Mouse (Mus musculus) ES-E14 (cell line): ENCODE data around the gene Krtap12-1.

ENCODE experiments used
- HCFC1 ChIP-seq: IDR thresholded peaks from 2 replicates; pipeline ENCODE4 v1.6.1; 2012; ENCODE audit warnings: low read length, inconsistent platforms, borderline replicate concordance; ENCODE audit not compliant: insufficient read depth
- MAFK ChIP-seq: IDR thresholded peaks from 2 replicates; pipeline ENCODE4 v1.6.1; 2014; ENCODE audit warnings: mild to moderate bottlenecking, low read depth, low read length, inconsistent platforms; ENCODE audit not compliant: insufficient read depth
- ZC3H11A ChIP-seq: IDR thresholded peaks from 2 replicates; pipeline ENCODE4 v1.6.1; 2012; ENCODE audit warnings: low read depth, mild to moderate bottlenecking, inconsistent platforms, low read length, borderline replicate concordance
- ZNF384 ChIP-seq: IDR thresholded peaks from 2 replicates; pipeline ENCODE4 v1.6.1; 2012; ENCODE audit warnings: low read depth, low read length, inconsistent platforms

DNA sequence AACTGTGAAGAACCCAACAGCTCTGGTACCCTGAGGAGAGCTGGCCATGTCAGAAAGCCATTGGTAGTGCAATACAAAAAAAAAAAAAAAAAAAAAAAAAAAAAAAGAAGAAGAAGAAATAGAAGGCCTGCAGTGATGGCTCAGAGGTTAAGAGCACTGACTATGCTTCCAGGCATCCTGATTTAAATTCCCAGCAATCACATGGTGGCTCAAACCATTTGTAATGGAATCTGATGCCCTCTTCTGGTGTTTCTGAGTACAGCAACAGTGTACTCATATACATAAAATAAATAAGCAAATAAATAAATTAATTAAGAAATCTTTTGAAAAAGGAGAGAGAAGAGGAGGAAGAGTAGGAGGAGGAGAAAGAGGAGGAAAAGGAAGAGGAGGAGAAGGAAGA lies 33.0 kb downstream of the Krtap12-1 start:
- TF ChIP-seq ZNF384 (peak; percentile 57; the same call in 1 of the 2 replicates), HCFC1 (no peak), ZC3H11A (no peak), MAFK (no peak)
